In the genomic region with DNA sequence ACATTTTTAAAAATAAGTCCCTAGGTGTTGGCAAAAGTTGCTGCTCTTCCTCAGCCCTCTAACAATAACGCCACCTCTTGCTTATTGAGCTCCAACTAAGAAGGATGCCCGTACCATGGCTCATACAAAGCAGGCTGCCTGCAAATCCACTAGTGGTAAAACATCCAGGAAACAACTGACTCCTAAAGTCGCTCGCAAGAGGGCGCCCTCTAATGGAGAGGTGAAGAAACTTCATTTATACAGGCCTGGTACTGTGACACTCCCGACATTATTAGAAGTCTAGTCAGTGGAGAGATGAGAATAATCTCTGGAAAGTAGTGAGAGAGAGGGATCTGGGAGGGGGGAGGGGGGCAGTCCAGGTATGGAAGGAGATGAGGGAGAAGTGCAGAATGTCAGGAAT, we compare ENCODE assay signal across 16 mouse cellular contexts.
A peak's percentile ranks its signal among the peaks of the same experiment; 100 is the strongest.
DNase-seq lines count a peak whose midpoint lies in the region.
"Had no signal": no experiment of that assay in that cellular context is flagged by ENCODE, and none has a peak within 500 bp of the region (broad histone marks: within the 10 kb centered on the region; RNA-seq: fewer than 3 reads in every experiment).

No protein-coding gene starts in this region.

- peak; percentile 2 for DNase-seq in adrenal gland, postnatal 10 days
- no peak for DNase-seq in adrenal gland, adult 18-20 months (ENCODE audit: low spot score in 2 of 2)
- peak; percentile 4 for DNase-seq in kidney, adult 9 months
- no peak for DNase-seq in kidney, postnatal 25 days
- DNase-seq in 416B (ENCODE audit: low read depth): peak; percentile 16
- peak; percentile 5 for DNase-seq in WW6 (ENCODE audit: low read depth, low spot score)
- DNase-seq in spleen, adult 12 weeks (ENCODE audit: low spot score): no peak
- DNase-seq in testis, postnatal 14 days (ENCODE audit: low spot score): no peak
- DNase-seq: adrenal gland, adult 2 months; cerebellum, adult 18-20 months; gastrocnemius, postnatal 10 days; heart, adult 18-20 months; kidney, postnatal 4 days; layer of hippocampus, postnatal 36 days; left cerebral cortex, postnatal 4 days; thymus, postnatal 25 days had no signal

Comparison
In these comparisons a context has a peak if more than half of its experiments do, and no peak if none do; other contexts are left out.
1. DNase-seq: peak in adrenal gland, postnatal 10 days (single experiment), kidney, adult 9 months (single experiment), 416B (single experiment) and WW6 (single experiment); none in adrenal gland, adult 18-20 months (0 of 2), kidney, postnatal 25 days (0 of 2), spleen, adult 12 weeks (single experiment) and testis, postnatal 14 days (single experiment).